Mouse (Mus musculus) right cerebral cortex, adult 2 months (tissue): ENCODE measurements at regions not wholly inside any gene's neighbourhood (a gene's known extent, or its start where the extent isn't known, plus 50 kb on each side); places are given as distances from the start of the nearest gene placed in this dataset.
"Not testable (repeated sequence)": the region's sequence is repeated elsewhere in the genome, so short reads cannot be mapped to it uniquely, and the experiment has no call there.

Experiments used
- DNase-seq, 2 experiments: peaks; one replicate each; pipeline ENCODE4 v3.0.0; 2021 to 2022; ENCODE audit warnings: low spot score in 2 of 2

DNA sequence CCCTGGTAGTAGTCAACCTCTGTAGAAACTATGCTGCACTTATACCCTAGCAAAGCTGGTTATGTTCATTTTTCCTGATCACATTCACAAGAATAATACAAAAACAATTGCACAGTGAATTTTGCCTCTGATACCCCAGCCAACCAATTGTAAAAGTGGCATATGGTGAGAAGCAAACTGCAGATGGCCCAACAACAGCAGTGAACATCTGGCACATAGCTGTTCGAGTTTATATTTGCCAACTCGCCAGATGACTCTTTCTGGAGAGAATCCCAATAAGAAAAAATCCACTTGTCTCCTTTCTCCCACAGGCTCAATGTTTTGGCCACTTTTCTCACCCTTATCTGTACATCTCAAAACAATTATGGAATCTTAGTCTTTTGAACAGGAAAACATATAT lies 196.5 kb upstream of the Grik2 start:
- DNase-seq, result peak; percentile 25 to 28

DNA sequence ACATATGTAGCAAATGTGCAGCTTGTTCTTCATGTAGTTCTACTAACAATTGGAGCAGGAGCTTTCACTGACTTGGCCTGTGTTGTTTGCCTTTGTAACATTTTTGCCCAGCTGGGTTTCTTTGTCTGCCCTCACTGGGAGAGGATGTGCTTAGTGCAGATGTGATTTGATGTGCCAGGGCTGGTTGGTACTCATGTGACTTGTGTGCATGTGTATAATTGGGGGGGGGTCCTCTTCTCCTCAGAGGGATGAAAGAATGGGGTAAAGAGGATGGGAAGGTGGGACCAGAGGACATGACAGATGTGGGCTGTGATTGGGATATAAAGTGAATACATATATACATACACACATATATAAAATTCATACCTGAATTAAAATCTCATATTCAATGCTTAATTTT lies 163.9 kb upstream of the Grik2 start:
- no peak for DNase-seq

DNA sequence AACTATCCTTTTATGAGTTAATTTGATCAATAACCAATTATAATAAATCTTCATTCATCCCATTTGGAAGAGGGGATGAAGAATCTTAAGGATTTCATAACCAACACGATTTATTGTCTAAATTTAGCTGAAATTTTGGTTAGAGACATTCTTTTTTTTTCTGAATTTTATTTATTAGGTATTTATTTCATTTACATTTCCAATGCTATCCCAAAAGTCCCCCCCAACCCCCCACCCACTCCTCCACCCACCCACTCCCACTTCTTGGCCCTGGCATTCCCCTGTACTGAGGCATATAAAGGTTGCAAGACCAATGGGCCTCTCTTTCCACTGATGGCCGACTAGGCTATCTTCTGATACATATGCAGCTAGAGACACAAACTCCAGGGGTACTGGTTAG lies 148.7 kb upstream of the Grik2 start:
- DNase-seq, result not testable (repeated sequence)

DNA sequence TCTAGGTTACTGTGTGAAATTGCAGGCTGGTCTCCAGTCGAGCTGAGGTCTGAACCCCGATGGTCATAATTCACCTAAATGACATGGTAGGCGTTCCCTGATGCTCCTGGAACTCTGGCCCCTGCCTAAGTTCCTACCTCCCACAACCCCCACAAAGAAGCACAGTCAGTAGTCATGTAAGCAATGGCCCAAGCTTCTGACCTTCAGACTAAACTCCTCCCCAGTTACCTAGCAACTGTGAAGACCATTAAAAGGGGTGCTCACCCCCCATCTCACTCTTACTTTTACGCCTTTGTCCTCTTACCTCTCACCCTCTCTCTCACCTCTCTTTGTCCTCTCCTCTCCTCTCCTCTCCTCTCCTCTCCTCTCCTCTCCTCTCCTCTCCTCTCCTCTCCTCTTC lies 120.6 kb upstream of the Grik2 start:
- DNase-seq, result not testable (repeated sequence)

DNA sequence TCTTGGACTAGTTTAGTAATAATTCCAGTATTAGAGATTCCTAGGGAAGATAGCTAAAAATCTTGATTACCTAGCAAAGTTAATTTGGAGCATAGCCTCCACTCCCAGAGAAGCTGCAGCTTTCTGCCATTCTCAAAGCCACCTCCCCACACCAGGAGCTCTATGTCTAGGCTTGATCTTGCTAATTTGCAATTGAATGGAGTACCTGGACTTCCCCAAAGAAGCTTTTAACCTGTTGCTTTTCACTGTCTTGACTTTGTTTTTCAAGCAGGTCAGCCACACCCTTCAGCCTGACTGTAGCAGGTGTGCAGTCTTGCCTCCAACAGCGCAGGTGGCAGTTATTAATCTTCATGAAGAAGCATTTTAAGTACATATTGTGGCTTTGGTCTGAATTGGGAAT lies 119.6 kb upstream of the Grik2 start:
- DNase-seq, result not testable (repeated sequence)

DNA sequence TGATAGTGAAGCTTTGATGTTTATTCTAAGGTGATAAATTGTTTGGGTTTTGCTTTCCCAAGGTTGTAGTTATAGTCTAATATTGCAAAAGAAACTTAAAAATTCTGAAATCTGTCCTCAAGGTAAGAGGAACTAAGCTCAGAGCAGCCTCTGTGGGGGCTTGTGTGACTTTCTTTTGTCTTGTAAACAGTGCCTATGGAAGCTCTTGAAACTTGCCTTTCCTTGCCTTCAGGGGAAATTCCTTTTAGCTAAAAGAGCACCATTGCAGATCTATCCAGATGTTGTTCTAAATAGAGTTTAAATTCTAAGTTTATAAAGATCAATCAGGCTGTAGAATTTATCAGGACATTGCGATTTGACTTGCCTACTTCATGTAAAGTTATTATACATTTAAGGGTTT lies 116.1 kb upstream of the Grik2 start:
- not testable (repeated sequence) for DNase-seq

DNA sequence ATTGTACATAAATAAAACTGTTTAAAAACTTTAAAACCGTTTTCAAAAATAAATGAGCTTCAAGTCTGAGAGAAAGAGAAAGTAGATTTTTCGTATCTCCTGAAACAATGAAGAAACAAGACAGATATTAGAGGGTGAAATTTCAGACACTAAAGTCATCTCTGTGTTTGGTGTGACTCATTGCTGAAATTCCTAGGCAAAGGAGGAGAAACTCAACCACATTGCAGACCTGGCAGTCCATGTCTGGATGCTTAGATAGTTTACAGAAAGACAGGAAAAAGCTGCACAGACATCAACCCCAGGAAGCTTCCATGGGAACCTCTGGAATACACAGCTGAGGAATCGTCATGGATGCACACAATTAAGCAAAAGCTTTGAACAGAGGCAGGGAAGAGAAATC lies 106.9 kb upstream of the Grik2 start:
- no peak for DNase-seq

DNA sequence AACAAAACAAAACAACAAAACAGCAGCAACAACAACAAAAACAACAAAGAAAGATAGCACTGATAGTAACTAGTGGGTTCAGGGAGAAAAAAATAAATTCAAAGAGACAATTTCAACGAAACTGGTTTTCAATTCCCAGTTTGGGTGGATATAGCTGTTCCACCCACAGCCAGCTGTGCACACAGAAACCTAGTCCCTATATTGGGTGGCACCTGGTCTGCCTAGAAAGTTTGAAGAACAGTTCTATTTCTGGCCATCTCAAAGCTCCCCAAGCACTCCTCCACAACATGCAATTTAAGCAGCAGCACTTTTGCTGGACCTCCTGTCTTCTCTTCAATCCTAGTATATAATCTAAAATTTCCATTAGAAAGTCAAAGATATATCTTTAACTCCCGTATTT lies 95.5 kb upstream of the Grik2 start:
- peak; percentile 26 to 47 for DNase-seq

DNA sequence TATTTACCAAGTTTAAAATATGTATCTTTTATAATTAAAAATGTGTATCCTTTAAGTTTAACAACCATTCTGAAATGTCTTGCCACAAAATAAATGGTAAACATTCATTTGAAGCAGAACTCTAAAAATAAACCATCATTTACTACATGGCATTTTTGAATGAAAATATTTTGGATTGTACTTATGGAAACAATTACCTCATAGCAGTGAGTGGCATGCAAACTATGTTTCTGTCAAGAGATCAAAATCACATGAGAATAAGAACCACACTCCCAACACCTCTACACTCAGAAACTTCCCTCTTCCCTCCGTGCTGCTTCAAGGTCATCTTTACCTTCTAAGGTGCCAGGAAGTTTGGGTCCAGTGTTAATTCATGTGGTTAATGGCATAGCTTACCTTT lies 94.9 kb upstream of the Grik2 start:
- DNase-seq, result no peak

DNA sequence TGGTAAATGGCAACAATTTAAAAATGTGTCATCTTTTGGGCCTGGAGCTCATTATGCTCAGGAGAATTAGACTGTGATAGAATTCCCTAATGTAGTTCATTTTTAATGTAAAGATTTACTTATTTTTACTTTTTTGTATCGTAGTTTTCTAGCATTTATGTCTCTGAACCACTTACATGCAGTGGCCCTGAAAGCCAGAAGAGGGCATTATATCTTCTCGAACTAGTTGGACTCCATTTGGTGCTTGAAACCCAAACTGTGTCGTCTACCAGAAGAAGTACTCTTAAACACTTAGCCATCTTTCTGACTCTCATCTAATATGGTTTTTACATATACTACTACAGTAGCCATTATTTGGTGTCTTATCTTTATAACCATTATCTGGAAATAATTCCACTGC lies 75.2 kb upstream of the Grik2 start:
- DNase-seq, result no peak

DNA sequence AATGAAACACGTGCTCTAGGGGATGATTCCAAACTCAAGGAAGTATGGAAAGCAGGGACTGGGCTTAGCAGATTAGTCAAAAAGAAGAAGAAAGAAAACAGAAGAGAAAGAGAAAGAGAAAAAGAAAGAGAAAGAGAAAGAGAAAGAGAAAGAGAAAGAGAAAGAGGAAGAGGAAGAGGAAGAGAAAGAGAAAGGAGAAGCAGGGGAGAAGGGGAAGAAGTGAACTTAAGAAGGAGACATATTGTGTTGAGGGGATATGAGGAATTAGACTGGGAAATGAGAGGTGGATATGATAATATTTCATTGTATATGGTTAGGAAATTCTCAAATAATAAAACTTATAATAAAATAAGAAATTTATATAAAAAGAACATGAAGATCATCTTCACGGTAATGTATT lies 59.1 kb upstream of the Grik2 start:
- no peak for DNase-seq

DNA sequence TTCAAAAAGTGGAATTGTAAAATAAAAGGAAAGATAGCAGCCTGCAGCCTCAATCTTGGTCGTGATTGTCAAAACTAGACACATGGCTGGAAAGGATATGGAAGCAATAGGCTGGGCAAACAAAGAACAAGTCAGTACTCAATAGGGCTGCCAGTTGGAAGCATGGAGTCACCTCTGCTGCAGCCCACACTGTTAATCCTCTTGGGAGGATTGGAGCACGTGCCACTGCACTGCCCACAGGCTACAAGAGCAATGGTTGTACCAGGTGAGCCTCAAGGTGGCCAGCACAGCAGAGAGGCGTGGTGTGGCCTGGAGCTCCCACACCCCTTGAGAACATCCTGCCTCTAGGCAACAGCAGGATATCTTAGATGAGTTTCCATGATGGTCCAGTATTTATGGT lies 55.7 kb upstream of the Grik2 start:
- DNase-seq, result no peak
